Mouse (Mus musculus) lung, adult 2 months (tissue): Measurements from ENCODE around the gene Dkkl1.

Source experiments
- CTCF ChIP-seq: fragments of 200-500 bp; IDR thresholded peaks from 2 replicates; pipeline ENCODE4 v1.5.1; 2011; ENCODE audit warnings: mild to moderate bottlenecking, low read length, control low read depth; ENCODE audit not compliant: insufficient read depth
- POLR2A ChIP-seq: fragments of 200-500 bp; IDR thresholded peaks from 2 replicates; pipeline ENCODE4 v1.6.1; 2011; ENCODE audit warnings: low read depth, mild to moderate bottlenecking, control low read depth, low read length, borderline replicate concordance; ENCODE audit errors: extremely low read depth

GRCm38 (mm10) chr7:45193871-45194785, 17.8 kb downstream of the Dkkl1 start:
- TF ChIP-seq POLR2A (peak; percentile 34; the same call in 1 of the 2 replicates), CTCF (no peak)
